Mouse (Mus musculus) 3134 (cell line): ENCODE measurements around the gene T2.

Experiments
- DNase-seq: peaks from one replicate; pipeline ENCODE4 v3.0.0-alpha.2; 2011; ENCODE audit warnings: low spot score; ENCODE audit not compliant: insufficient read length; ENCODE audit errors: extremely low read depth

The T2 gene

DNA sequence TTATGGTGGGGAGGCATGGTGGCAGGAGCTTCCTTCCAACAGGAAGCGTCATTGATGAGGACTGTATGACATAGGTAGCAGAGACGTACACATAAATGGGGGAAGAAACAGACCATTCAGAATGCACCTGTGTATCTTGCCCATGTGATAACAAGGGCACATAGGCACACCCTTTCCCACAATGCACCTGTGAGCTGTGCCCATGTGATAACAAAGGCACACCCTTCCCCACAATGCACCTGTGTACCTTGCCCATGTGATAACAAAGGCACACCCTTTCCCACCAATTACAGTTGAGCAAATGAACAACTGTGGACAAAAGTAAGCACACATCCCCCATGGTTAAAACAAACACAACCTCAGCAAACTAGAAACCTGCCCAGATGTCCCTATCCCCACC is 54.5 kb downstream of the T2 start:
- DNase-seq = no peak

GRCm38 (mm10) chr17:8413656-8414055 is 57.9 kb downstream of the T2 start:
- no peak for DNase-seq

GRCm38 (mm10) chr17:8415533-8415932 is 59.7 kb downstream of the T2 start:
- DNase-seq = no peak

DNA sequence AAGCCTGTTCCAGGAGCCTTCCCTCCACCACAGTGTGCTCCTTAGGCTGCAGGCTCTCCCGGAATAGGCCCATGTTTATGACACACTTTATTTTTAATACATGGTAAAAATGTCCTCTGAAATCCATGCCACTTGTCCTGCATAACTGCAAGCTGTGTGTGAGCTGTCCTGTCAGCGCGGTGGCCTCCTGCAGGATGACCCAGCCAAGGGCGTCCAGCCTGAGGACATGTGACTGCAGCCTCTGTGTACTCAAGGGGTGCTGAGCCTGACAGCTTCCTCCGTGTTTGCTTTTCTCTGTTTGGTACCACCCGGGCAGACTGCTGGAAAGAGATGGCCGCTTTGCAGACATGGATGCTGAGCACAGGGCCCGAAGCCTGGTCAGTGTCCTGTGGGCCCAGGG is 61.1 kb downstream of the T2 start:
- DNase-seq = no peak

DNA sequence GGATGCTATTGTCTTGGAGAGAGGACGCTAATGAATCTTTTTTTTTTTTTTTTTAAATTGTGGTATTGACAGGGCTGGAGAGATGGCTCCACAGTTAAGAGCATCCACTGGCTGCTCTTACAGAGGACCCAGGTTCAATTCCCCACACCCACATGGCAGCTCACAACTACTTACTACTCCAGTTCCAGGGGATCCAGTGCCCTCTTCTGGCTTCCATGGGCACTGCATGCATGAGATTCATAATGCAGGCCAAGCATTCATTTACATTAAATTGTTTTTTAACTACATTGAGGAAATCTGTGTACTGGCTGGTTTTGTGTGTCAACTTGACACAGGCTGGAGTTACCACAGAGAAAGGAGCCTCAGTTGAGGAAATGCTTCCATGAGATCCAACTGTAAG is 64.9 kb downstream of the T2 start:
- no peak for DNase-seq

- no peak for DNase-seq
Observed at GRCm38 (mm10) chr17:8421517-8421916, 65.7 kb downstream of the T2 start.

DNA sequence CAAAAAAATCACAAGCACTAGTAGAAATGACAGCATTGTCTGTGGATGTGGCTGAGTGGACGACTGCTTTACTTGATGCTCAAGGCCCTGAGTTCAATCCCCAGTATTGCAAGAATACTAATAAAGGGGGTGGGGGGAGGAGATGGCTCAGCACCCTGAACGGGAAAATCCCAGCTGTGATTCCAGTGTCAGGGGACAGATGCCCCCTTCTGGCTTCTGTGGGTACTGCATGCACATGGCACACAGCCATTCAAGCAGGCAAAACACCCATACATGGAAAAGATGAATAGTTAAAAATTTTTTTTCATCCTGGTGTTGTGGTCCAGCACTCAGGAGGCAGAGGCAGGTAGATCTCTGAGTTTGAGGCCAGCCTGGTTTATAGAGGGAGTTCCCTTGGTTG is 67.5 kb downstream of the T2 start:
- no peak for DNase-seq

GRCm38 (mm10) chr17:8429436-8429835 is 73.6 kb downstream of the T2 start:
- no peak for DNase-seq

- DNase-seq = no peak
Observed at GRCm38 (mm10) chr17:8429896-8430295, 74.1 kb downstream of the T2 start.

DNA sequence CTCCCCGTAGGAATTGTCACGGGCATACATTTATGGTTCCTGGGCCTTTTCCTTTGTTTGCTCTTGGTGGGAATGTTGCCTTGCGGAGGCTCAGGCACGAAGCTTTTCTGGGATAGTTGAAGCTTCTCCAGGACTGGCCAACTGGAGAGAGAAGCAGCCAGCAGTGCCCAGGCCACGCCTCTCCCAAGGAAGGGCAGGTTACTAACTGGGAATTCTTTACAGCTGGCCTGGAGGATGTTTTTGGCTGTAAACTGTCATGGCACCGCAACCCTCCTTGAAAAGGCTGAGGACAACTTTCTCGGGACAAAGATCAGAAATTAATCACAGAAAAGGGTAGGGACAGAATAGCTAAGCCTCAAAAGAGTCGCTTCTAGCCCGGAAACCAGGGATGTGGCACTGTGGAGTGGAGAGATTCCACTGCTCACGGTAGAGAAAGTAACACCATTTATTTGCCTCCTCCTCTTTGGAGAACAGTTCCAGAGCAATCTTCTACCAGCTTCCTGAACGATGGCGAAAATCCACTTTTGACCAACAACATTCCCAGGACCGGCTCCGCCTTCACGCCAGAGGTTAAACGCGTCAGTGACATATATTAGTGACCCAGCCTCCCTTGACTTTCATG is 76.5 kb downstream of the T2 start:
- no peak for DNase-seq

DNA sequence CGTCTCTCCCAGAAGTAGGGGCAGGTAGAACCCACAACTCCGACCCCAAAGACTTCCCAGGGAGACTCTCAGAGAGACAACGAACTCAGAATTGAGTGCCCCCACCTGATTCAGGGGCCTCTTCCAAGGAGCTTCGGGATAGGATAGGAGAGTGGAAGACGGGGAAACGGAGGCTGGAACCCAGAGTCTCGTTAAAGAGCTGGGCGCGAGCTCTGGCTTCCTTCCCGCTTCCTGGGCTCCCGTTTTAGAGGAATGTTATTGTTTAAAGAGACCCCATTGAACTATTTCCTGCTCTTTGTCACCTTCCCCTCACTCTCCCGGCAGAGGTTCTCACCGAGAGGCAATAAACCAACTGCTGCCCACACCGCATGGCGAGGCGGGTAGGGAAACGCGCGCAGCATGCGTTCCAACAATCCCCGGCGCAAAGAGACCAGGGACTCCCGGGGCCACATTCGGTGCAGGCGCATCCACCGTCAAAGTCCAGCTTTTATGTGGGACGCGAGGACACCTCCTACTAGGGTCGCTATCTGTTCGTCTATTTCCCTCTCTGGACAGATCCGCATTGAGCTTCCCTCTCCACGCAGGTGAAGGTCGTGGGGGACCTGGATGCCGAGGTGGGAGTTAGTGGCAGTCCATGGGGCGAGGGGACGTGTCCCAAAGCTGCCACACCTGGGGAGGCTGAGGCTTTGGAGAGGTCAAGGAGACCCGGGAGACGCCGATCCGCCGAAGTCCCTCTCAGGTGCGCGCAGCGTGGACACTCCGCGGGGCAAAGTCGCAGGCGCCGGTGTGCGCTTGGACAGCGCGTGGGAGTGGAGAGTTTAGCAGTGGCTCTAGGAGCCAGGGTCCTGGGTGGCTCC is 77.6 kb downstream of the T2 start:
- no peak for DNase-seq

DNA sequence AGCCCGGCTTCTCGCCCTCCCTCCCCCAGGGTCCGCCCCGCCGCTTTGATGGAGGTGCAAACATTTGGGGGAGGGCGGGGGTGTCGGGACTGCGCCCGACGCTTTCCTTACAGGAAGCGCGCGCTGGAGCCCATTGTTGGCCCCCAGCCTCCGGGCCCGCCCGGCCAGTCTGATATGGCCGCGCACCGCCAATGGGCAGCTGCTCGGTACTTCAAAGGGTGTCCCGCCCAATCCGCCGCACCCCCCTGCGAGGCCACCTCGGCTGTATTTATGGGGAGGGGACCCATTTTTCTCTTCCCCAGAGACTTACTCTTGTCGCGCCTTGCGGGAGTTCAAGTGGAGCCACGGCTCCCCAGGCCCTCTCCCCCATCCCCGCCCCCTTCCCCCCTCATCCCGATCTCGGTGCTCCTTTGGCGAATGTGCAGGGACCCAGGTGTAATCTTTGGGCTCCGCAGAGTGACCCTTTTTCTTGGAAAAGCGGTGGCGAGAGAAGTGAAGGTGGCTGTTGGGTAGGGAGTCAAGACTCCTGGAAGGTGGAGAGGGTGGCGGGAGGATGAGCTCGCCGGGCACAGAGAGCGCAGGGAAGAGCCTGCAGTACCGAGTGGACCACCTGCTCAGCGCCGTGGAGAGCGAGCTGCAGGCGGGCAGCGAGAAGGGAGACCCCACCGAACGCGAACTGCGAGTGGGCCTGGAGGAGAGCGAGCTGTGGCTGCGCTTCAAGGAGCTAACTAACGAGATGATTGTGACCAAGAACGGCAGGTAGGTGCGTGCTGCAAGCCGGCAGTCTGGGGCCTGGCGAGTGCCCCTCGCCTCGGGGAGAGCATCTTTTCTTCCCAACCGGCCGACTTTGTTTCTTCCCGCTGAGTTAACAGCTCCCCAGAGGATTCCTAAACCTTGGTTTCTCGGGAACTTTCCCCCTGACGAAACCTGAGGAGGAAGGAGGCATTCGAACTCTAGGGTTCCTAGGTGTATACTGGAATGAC is 78.5 kb downstream of the T2 start, which contains the start of gene T:
Gene T, plus strand, starts transcription at position 446 of the 983 bp plus-strand sequence.
- DNase-seq = no peak

- no peak for DNase-seq
Observed at GRCm38 (mm10) chr17:8436184-8436583, 80.4 kb downstream of the T2 start.

DNA sequence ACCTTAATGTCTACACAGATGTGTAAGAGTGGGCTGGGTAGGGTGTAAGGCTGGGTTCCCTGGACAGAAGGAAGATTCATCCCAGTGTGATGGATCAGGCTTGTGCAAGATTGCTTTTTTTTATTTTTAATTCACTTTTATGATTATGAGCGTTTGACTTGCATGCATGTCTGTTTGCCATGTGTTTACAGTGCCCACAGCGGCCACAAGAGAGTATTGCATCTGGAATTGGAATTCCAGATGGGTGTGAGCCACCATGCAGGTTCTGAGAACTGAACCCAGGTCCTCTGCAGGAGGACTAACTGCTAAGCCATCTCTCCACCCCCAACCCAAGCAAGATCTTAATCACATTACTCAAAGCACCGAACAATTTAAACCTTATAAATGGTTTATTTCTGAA is 88.3 kb downstream of the T2 start:
- no peak for DNase-seq

GRCm38 (mm10) chr17:8447676-8448192 is 91.9 kb downstream of the T2 start:
- DNase-seq = no peak

- no peak for DNase-seq
Observed at GRCm38 (mm10) chr17:8448324-8448723, 92.5 kb downstream of the T2 start.

- DNase-seq = no peak
Observed at GRCm38 (mm10) chr17:8455196-8455595, 99.4 kb downstream of the T2 start.

DNA sequence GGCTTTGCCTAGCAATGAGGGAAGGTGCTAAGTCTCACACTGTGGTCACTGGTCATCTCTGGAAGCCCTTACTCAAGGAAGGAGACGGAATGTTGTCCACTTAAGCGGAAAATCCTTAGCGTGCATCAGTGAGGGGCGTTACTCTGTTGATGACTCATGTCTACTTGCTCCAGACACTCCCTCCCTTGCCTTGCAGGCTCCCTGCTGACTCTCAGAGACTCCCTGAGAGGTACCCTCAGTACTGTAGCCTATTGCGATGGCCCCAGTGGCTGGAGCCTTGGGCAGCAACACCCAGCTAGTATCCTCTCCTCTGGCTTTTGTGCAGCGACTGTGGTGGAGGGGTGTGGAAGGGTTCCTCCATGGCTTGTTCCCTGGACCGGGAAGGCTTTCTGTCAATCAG is 99.8 kb downstream of the T2 start:
- no peak for DNase-seq

DNA sequence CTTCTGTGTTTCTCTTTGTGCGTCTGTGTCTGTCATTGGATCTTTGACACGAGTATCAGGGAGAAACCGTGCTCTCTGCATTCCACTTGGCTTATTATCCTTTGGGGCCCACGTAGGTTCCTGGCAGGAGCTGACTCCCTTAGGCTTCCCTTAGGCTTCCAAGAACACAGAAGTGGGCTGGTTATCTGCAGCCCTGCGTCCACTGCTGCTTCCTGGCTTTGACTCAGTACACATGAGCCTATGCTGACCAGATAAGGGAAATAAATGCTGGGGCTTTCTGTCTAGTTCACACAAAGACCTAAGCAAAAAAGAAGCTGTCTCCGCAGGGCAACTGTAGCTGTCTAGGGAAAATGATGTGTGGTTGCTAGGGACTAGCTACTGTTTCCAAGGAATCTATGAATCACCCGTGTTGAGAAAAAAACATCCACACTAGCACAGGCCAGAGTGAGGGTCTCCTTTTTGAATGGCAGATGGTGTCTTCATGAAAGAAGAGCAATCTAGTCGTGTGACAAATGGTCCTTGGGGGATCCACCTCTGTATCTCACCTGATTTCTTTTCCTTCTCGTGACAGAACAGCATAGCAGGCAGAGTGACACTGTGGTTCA is 101.2 kb downstream of the T2 start:
- no peak for DNase-seq

GRCm38 (mm10) chr17:8461568-8461967 is 105.8 kb downstream of the T2 start:
- no peak for DNase-seq
